In the genomic region with DNA sequence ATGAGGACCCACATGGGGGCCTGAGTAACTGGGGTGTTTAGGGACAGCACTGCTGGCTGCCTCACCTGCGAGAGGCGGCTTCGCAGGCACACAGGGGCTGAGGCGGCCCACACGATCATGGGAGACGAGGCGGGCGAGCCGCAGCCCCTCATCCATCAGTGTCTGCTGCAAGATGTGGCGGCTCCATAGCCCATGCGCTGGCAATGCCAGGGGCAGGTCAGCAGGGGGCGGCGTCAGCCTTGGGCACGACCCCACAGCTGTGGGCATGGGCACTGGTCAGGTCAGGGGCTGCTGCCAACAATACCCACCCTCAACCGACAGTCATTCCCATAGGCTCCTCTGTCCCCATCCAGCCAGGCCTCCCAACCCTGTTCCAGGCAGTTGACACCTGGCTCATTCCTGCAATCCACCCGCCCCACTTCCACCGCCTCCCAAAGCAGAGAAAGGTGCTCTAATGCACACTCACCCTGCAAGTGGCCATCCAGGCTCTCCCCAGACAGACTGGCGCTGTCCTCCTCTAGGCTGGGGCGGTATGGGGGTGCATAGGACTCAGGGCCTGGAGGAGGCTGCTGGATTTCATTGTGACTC, we compare ENCODE assay signal across 8 mouse cellular contexts. TPM values are rescaled to one million over a fixed set of nuclear protein-coding genes. Genes with fewer than 3 reads are reported as not detected.
A peak's percentile ranks its signal among the peaks of the same experiment; 100 is the strongest.
DNase-seq lines count a peak whose midpoint lies in the region; ATAC-seq and TF ChIP-seq lines count a peak whose summit lies in the region.

No protein-coding gene starts in this region.

- peak overlapping the region; percentile 55 for H3K4me3 ChIP-seq in heart, embryonic 10.5 days
- no peak overlapping the region for H3K4me3 ChIP-seq in forebrain, embryonic 12.5 days (replicated peaks)
- no peak overlapping the region for H3K4me3 ChIP-seq in kidney, adult 2 months (ENCODE audit: insufficient read depth, low read depth, low read length)

- ATAC-seq in forebrain, embryonic 12.5 days (ENCODE audit: low FRiP score) = no peak

- H3K4me2 ChIP-seq in forebrain, embryonic 12.5 days = peak overlapping the region; percentile 31

- peak overlapping the region; percentile 82 for H3K27ac ChIP-seq in heart, embryonic 10.5 days
- H3K27ac ChIP-seq in forebrain, embryonic 12.5 days = no peak overlapping the region
- H3K27ac ChIP-seq in kidney, adult 2 months (ENCODE audit: insufficient read depth, low read depth, low read length) = peak overlapping the region; percentile 26

- peaks cover 44% of the 10 kb centered on the region for H3K36me3 ChIP-seq in heart, embryonic 10.5 days
- H3K36me3 ChIP-seq in forebrain, embryonic 12.5 days (replicated peaks) = no peaks in the 10 kb centered on the region
- no peaks in the 10 kb centered on the region for H3K36me3 ChIP-seq in kidney, adult 2 months (ENCODE audit: control insufficient read depth, insufficient read depth, low read length)
- H3K36me3 ChIP-seq in splenic B cell, adult 2 months (ENCODE audit: control insufficient read depth, insufficient read depth, low read length, poor library complexity, severe bottlenecking) = peaks cover 15% of the 10 kb centered on the region

- peaks cover 39% of the 10 kb centered on the region for H3K27me3 ChIP-seq in heart, embryonic 10.5 days (ENCODE audit: insufficient read depth, poor library complexity, severe bottlenecking)
- H3K27me3 ChIP-seq in forebrain, embryonic 12.5 days = peaks cover 90% of the 10 kb centered on the region
- H3K27me3 ChIP-seq in kidney, adult 2 months (replicated peaks; ENCODE audit: control insufficient read depth, insufficient read depth, low read length) = no peaks in the 10 kb centered on the region
- H3K27me3 ChIP-seq in splenic B cell, adult 2 months (ENCODE audit: control insufficient read depth, insufficient read depth, low read length, poor library complexity, severe bottlenecking) = no peaks in the 10 kb centered on the region

- DNase-seq in heart, embryonic 10.5 days (ENCODE audit: low spot score) = no peak
- DNase-seq in heart, adult 9 months (ENCODE audit: low spot score in 2 of 2) = no peak
- DNase-seq in NIH3T3 (ENCODE audit: low read depth) = peak; percentile 66
- DNase-seq in kidney, adult 2 months = peak; percentile 45
- DNase-seq in lung, postnatal 36 days = peak; percentile 54
- peak; percentile 61 for DNase-seq in splenic B cell, adult 2 months (ENCODE audit: low read depth, low spot score)
- DNase-seq in frontal cortex, postnatal 14 days (ENCODE audit: low spot score in 2 of 2) = no peak

- no peak for TF ChIP-seq CTCF in kidney, adult 2 months (conservative IDR thresholded peaks at IDR 0.05; ENCODE audit: insufficient read depth, insufficient read length, low read depth, low read length)

- WGBS in heart, embryonic 10.5 days = 25% methylated on average over 19 of the region's 19 CpGs
- 18% methylated on average over 19 of the region's 19 CpGs for WGBS in forebrain, embryonic 12.5 days
- 36% methylated on average over 19 of the region's 19 CpGs for WGBS in kidney, adult 2 months

- no peak for TF ChIP-seq POLR2A in kidney, adult 2 months (IDR thresholded peaks at IDR 0.05; ENCODE audit: low read depth, low read length)

- peaks cover 79% of the 10 kb centered on the region for H3K4me1 ChIP-seq in heart, embryonic 10.5 days
- H3K4me1 ChIP-seq in forebrain, embryonic 12.5 days = peaks cover 58% of the 10 kb centered on the region
- peaks cover 27% of the 10 kb centered on the region for H3K4me1 ChIP-seq in kidney, adult 2 months (ENCODE audit: control insufficient read depth, insufficient read depth, low read length)

- H3K9me3 ChIP-seq in heart, embryonic 10.5 days = no peaks in the 10 kb centered on the region
- no peaks in the 10 kb centered on the region for H3K9me3 ChIP-seq in forebrain, embryonic 12.5 days

- peak overlapping the region; percentile 33; the same call in 1 of the 2 replicates for H3K9ac ChIP-seq in forebrain, embryonic 12.5 days

RNA-seq across cellular contexts. Expression of a gene that starts 3.9 kb away (rescaled TPM):
- polyA plus RNA-seq in heart, embryonic 10.5 days (2016; fragmentation: Nextera tagmentation; extraction: Ambion mirVana) = 7.7 and 8.8 TPM in 2 replicates
- polyA plus RNA-seq in forebrain, embryonic 12.5 days (2016; fragmentation: Nextera tagmentation; extraction: Ambion mirVana) = 10.0 TPM in 2 replicates
- 2.3 and 2.5 TPM in 2 replicates for polyA plus RNA-seq in kidney, adult 2 months (2012; rRNA removed)

RNA-seq across cellular contexts. Expression of a gene that starts 5.6 kb away (rescaled TPM):
- polyA plus RNA-seq in heart, embryonic 10.5 days (2016; fragmentation: Nextera tagmentation; extraction: Ambion mirVana) = 11.4 and 12.6 TPM in 2 replicates
- 3.7 and 4.6 TPM in 2 replicates for polyA plus RNA-seq in forebrain, embryonic 12.5 days (2016; fragmentation: Nextera tagmentation; extraction: Ambion mirVana)
- polyA plus RNA-seq in kidney, adult 2 months (2012; rRNA removed) = 17.9 and 18.6 TPM in 2 replicates

RNA-seq across cellular contexts. Expression of a gene that starts 20.0 kb away (rescaled TPM):
- 22.5 and 28.1 TPM in 2 replicates for polyA plus RNA-seq in heart, embryonic 10.5 days (2016; fragmentation: Nextera tagmentation; extraction: Ambion mirVana)
- 4.5 and 5.4 TPM in 2 replicates for polyA plus RNA-seq in forebrain, embryonic 12.5 days (2016; fragmentation: Nextera tagmentation; extraction: Ambion mirVana)
- polyA plus RNA-seq in kidney, adult 2 months (2012; rRNA removed) = 70.2 and 72.1 TPM in 2 replicates

RNA-seq across cellular contexts. Expression of a gene that starts 41.8 kb away (rescaled TPM):
- 37.4 and 51.8 TPM in 2 replicates for polyA plus RNA-seq in heart, embryonic 10.5 days (2016; fragmentation: Nextera tagmentation; extraction: Ambion mirVana)
- 81.4 and 81.8 TPM in 2 replicates for polyA plus RNA-seq in forebrain, embryonic 12.5 days (2016; fragmentation: Nextera tagmentation; extraction: Ambion mirVana)
- 55.3 and 57.8 TPM in 2 replicates for polyA plus RNA-seq in kidney, adult 2 months (2012; rRNA removed)

RNA-seq across cellular contexts. Expression of a gene that starts 42.2 kb away (rescaled TPM):
- 0.42 and 0.45 TPM in 2 replicates for polyA plus RNA-seq in heart, embryonic 10.5 days (2016; fragmentation: Nextera tagmentation; extraction: Ambion mirVana)
- polyA plus RNA-seq in forebrain, embryonic 12.5 days (2016; fragmentation: Nextera tagmentation; extraction: Ambion mirVana) = 0.50 and 0.59 TPM in 2 replicates
- polyA plus RNA-seq in kidney, adult 2 months (2012; rRNA removed) = 0.06 and 0.18 TPM in 2 replicates

Comparison
In these comparisons a context has a peak if more than half of its experiments do, and no peak if none do; other contexts are left out.
1. DNase-seq: peak in NIH3T3 (single experiment), kidney, adult 2 months (single experiment), lung, postnatal 36 days (single experiment) and splenic B cell, adult 2 months (single experiment); none in heart, embryonic 10.5 days (single experiment), heart, adult 9 months (0 of 2) and frontal cortex, postnatal 14 days (0 of 2).